In the genomic region with DNA sequence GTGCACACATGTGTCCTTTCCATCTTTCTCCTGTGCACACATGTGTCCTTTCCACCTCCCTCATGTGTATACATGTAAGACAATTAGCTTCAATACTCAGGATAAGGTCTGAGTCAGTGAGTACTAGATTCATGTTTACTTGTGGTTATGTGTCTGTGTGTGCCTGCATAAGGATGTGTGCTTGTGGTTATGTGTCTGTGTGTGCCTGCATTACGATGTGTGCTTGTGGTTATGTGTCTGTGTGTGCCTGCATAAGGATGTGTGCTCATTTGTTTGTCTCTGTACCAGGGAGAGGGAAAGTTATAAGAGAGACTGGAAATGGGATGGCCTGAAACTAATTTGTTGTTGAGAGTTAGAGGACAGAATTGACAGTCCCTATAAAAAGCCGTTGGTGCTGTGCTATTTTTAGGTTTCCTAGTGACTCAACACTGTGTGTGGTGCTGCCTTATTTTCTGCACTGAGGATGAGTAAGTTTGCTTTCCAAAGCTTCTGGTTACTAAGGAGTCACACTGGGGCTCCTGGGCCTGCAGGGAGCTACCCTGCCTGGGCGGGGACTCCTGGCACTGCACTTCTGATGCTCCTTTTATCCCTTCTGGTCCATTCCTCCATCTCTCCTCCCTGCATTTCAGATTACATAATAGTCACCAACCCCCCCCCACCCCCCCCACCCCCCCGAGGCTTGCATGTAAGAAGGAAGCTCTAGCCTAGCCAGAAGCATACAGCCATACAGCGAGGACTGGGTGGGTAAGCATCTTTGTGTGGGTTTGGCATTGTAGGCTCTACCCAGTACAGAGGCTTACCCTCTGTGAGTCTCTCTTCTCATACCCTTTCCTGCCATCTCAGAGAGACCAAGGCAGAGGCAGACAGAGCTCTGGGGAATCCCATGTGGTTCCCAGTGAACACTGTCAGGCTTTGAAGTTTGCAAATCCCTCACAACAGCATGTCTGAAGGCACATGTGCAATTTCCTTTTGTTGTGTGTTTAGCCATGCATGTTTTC, we compare ENCODE assay signal across 10 mouse cellular contexts.
A peak's percentile ranks its signal among the peaks of the same experiment; 100 is the strongest.
DNase-seq lines count a peak whose midpoint lies in the region; ATAC-seq and TF ChIP-seq lines count a peak whose summit lies in the region.
"Had no signal": no experiment of that assay in that cellular context is flagged by ENCODE, and none has a peak within 500 bp of the region (broad histone marks: within the 10 kb centered on the region; RNA-seq: fewer than 3 reads in every experiment).

No protein-coding gene starts in this region.

- H3K9me3 ChIP-seq in embryonic facial prominence, embryonic 15.5 days (replicated peaks), result no peaks in the 10 kb centered on the region
- no peaks in the 10 kb centered on the region for H3K9me3 ChIP-seq in heart, embryonic 15.5 days (replicated peaks)
- H3K9me3 ChIP-seq in intestine, embryonic 15.5 days, result no peaks in the 10 kb centered on the region
- H3K9me3 ChIP-seq: hindbrain, embryonic 15.5 days had no signal

- 36% methylated on average over 5 of the region's 5 CpGs for WGBS in embryonic facial prominence, embryonic 15.5 days
- WGBS in heart, embryonic 15.5 days, result 44% methylated on average over 5 of the region's 5 CpGs
- 17% methylated on average over 5 of the region's 5 CpGs for WGBS in olfactory bulb, adult 2 months
- 70% methylated on average over 5 of the region's 5 CpGs for WGBS in intestine, embryonic 15.5 days

- H3K9ac ChIP-seq in embryonic facial prominence, embryonic 15.5 days, result no peak overlapping the region
- H3K9ac ChIP-seq in heart, embryonic 15.5 days, result no peak overlapping the region
- no peak overlapping the region for H3K9ac ChIP-seq in intestine, embryonic 15.5 days
- H3K9ac ChIP-seq: hindbrain, embryonic 15.5 days had no signal

- intact Hi-C loops in left cerebral cortex, postnatal 4 days (cut with DNase I), result loop anchor here (5.0 to 10.0 kb wide), 2 partner anchors 531 to 628 kb away; no protein-coding TSS in a partner anchor

- TF ChIP-seq POLR2A in olfactory bulb, adult 2 months (IDR thresholded peaks at IDR 0.05; ENCODE audit: insufficient read depth, low read depth, low read length), result no peak

- no peak for TF ChIP-seq CTCF in olfactory bulb, adult 2 months (IDR thresholded peaks at IDR 0.05; ENCODE audit: insufficient read depth, low read depth, low read length)

- no peak overlapping the region for H3K4me3 ChIP-seq in embryonic facial prominence, embryonic 15.5 days (replicated peaks)
- no peak overlapping the region for H3K4me3 ChIP-seq in heart, embryonic 15.5 days
- no peak overlapping the region for H3K4me3 ChIP-seq in olfactory bulb, adult 2 months (ENCODE audit: insufficient read depth, low read depth, low read length)
- no peak overlapping the region for H3K4me3 ChIP-seq in intestine, embryonic 15.5 days (replicated peaks)
- H3K4me3 ChIP-seq: hindbrain, embryonic 15.5 days had no signal

- peaks cover 14% of the 10 kb centered on the region for H3K4me1 ChIP-seq in embryonic facial prominence, embryonic 15.5 days
- peaks cover 10% of the 10 kb centered on the region for H3K4me1 ChIP-seq in heart, embryonic 15.5 days (replicated peaks)
- peaks cover 7% of the 10 kb centered on the region for H3K4me1 ChIP-seq in olfactory bulb, adult 2 months (ENCODE audit: control insufficient read depth, insufficient read depth, low read length)
- H3K4me1 ChIP-seq in intestine, embryonic 15.5 days (replicated peaks), result no peaks in the 10 kb centered on the region

- ATAC-seq in embryonic facial prominence, embryonic 15.5 days (ENCODE audit: insufficient number of reproducible peaks, low FRiP score, low TSS enrichment, low read depth), result peak; percentile 49; the same call in 1 of the 2 replicates
- peak; percentile 55; the same call in 1 of the 2 replicates for ATAC-seq in heart, embryonic 15.5 days (replicated peaks; ENCODE audit: insufficient number of reproducible peaks, insufficient read depth, low FRiP score, low read depth)
- ATAC-seq in intestine, embryonic 15.5 days, result no peak
- ATAC-seq: activated CD4-positive, CD25-positive, alpha-beta regulatory T cell, adult 4 months had no signal

- peak overlapping the region; percentile 40 for H3K27ac ChIP-seq in embryonic facial prominence, embryonic 15.5 days (replicated peaks)
- H3K27ac ChIP-seq in heart, embryonic 15.5 days, result peak overlapping the region; percentile 35; the same call in 1 of the 2 replicates
- peak overlapping the region; percentile 85 for H3K27ac ChIP-seq in olfactory bulb, adult 2 months (ENCODE audit: insufficient read depth, low read depth, low read length)
- H3K27ac ChIP-seq in intestine, embryonic 15.5 days, result no peak overlapping the region
- H3K27ac ChIP-seq: hindbrain, embryonic 15.5 days had no signal

- H3K27me3 ChIP-seq in embryonic facial prominence, embryonic 15.5 days, result no peaks in the 10 kb centered on the region
- H3K27me3 ChIP-seq in heart, embryonic 15.5 days, result no peaks in the 10 kb centered on the region
- no peaks in the 10 kb centered on the region for H3K27me3 ChIP-seq in intestine, embryonic 15.5 days (replicated peaks)
- H3K27me3 ChIP-seq: hindbrain, embryonic 15.5 days had no signal

- DNase-seq in left cerebral cortex, adult 11 months (ENCODE audit: low spot score), result peak; percentile 65
- no peak for DNase-seq in left cerebral cortex, postnatal 4 days
- no peak for DNase-seq in thymus, adult 18-20 months
- DNase-seq in embryo, embryonic 9.5 days (ENCODE audit: extremely low spot score), result no peak

- no peak overlapping the region for H3K4me2 ChIP-seq in embryonic facial prominence, embryonic 15.5 days (replicated peaks)
- H3K4me2 ChIP-seq in heart, embryonic 15.5 days, result no peak overlapping the region
- H3K4me2 ChIP-seq in intestine, embryonic 15.5 days (replicated peaks), result no peak overlapping the region
- H3K4me2 ChIP-seq: hindbrain, embryonic 15.5 days had no signal

- H3K36me3 ChIP-seq in embryonic facial prominence, embryonic 15.5 days, result no peaks in the 10 kb centered on the region
- no peaks in the 10 kb centered on the region for H3K36me3 ChIP-seq in heart, embryonic 15.5 days
- no peaks in the 10 kb centered on the region for H3K36me3 ChIP-seq in intestine, embryonic 15.5 days
- H3K36me3 ChIP-seq: hindbrain, embryonic 15.5 days had no signal
